Mouse (Mus musculus): ENCODE measurements around the gene 3110040N11Rik.

3110040N11Rik gene

GRCm38 (mm10) chr7:81740010-81740409 is 49.3 kb downstream of the 3110040N11Rik start:
- intact Hi-C loops (cut with DNase I), result loop anchor here (10.0 kb wide), 2 partner anchors 135 to 285 kb away; partner anchors contain the start of gene Cpeb1

DNA sequence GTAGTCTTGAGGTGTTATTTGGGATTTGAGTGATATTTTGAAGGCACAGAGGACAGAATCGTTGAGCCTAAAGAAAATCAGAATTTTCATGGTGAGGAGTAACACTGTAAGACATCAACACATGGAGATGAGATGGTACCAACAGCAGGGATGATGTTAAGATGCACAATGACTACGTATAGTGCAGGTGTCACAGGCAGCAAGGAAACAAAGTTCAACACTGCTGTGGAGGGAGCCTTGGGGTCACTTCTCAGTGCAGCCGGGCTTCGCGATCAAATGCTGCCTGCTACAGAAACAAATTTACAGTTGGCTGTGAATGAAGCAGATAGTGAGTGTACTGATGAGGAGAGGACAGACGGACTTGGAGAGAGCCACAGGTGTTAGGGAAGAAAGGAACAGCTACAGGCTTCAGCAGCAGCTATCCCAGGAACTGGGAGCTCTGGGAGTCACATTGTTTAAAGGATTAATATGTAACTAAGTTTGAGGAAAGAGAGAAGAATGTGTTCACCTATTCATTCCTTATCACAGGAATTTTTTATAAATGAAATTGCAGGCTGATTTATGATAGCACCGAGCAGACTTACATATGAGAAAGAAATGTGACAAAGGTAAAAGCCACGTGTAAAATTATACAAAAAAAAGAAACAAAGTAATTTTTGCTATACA is 50.4 kb downstream of the 3110040N11Rik start:
- intact Hi-C loops (cut with DNase I), result no loop called here

DNA sequence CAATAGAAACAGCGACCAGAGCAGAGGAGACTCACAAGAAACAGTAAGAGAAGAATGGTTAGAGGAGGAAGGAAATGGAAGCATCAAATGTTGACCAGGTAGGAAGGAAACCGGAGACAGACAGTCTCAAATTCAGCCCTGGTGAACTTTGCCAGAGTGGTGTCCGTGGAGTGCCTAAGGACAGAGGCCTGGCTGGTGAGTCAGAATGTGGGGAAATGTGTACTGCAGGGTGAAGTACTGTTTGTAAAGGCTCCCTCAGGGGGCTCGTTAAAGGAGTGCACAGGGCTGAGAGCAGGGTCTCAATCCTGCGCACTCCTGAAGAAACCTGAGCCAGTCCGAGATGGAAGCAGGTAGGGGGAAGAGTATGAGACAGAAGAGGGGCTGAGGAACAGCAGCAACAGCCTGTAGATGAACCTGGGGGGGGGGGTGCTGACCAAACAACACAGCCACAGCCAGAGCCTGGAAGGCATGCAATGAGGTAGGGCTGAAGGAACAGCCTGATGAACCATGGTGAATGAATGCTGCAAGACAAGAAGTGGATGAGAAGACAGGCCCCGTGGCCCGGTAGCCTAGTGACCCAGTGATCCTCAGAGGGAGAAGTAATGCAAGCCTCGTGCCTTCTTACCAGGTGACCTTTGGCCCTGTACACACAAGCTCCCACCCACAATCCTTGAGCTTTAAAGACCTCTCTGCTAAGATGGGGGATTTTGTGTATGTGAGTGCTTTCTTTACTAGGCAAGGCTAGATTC is 53.8 kb downstream of the 3110040N11Rik start:
- intact Hi-C loops (cut with DNase I), result no loop called here

GRCm38 (mm10) chr7:81732183-81733089 is 56.8 kb downstream of the 3110040N11Rik start:
- intact Hi-C loops (cut with DNase I), result no loop called here
